Mouse (Mus musculus) spleen, adult 18-20 months (tissue): ENCODE measurements around the gene Frem2.

ENCODE experiments used
- DNase-seq, 2 experiments: peaks; one replicate each; pipeline ENCODE4 v3.0.0; 2022; ENCODE audit warnings: mixed read lengths in 2 of 2

Gene Frem2

GRCm38 (mm10) chr3:53656878-53657561 is at the start of gene Frem2:
TSS of gene Frem2 (minus strand) at chr3:53657355.
- no peak for DNase-seq

GRCm38 (mm10) chr3:53705992-53706495 is 48.9 kb upstream of the Frem2 start:
- no peak for DNase-seq

GRCm38 (mm10) chr3:53703126-53703505 is 46.0 kb upstream of the Frem2 start:
- DNase-seq: no peak

GRCm38 (mm10) chr3:53702421-53703125 is 45.4 kb upstream of the Frem2 start:
- DNase-seq: no peak

GRCm38 (mm10) chr3:53701940-53702339 is 44.8 kb upstream of the Frem2 start:
- DNase-seq: no peak

GRCm38 (mm10) chr3:53687776-53688175 is 30.6 kb upstream of the Frem2 start:
- DNase-seq: no peak

- no peak for DNase-seq
Observed at GRCm38 (mm10) chr3:53682244-53682643, 25.1 kb upstream of the Frem2 start.

GRCm38 (mm10) chr3:53680816-53681215 is 23.7 kb upstream of the Frem2 start:
- DNase-seq: no peak

GRCm38 (mm10) chr3:53674225-53674624 is 17.1 kb upstream of the Frem2 start:
- no peak for DNase-seq

GRCm38 (mm10) chr3:53669736-53670135 is 12.6 kb upstream of the Frem2 start:
- DNase-seq: no peak

- DNase-seq: no peak
Observed at GRCm38 (mm10) chr3:53657744-53658534, 784 bp upstream of the Frem2 start.

GRCm38 (mm10) chr3:53656328-53656877 is 752 bp downstream of the Frem2 start:
- no peak for DNase-seq

GRCm38 (mm10) chr3:53655343-53655742 is 1.8 kb downstream of the Frem2 start:
- DNase-seq: no peak

GRCm38 (mm10) chr3:53650003-53650748 is 7.0 kb downstream of the Frem2 start:
- DNase-seq: no peak

GRCm38 (mm10) chr3:53649425-53649824 is 7.7 kb downstream of the Frem2 start:
- no peak for DNase-seq

GRCm38 (mm10) chr3:53648902-53649301 is 8.3 kb downstream of the Frem2 start:
- no peak for DNase-seq

GRCm38 (mm10) chr3:53635948-53636347 is 21.2 kb downstream of the Frem2 start:
- DNase-seq: no peak

GRCm38 (mm10) chr3:53631126-53631525 is 26.0 kb downstream of the Frem2 start:
- DNase-seq: no peak

- DNase-seq: no peak
Observed at GRCm38 (mm10) chr3:53630630-53631029, 26.5 kb downstream of the Frem2 start.

- DNase-seq: no peak
Observed at GRCm38 (mm10) chr3:53629966-53630365, 27.2 kb downstream of the Frem2 start.

GRCm38 (mm10) chr3:53623222-53623621 is 33.9 kb downstream of the Frem2 start:
- DNase-seq: no peak

GRCm38 (mm10) chr3:53620978-53621377 is 36.2 kb downstream of the Frem2 start:
- DNase-seq: no peak
